14 mouse cellular contexts compared by ENCODE assay signal in the genomic region with DNA sequence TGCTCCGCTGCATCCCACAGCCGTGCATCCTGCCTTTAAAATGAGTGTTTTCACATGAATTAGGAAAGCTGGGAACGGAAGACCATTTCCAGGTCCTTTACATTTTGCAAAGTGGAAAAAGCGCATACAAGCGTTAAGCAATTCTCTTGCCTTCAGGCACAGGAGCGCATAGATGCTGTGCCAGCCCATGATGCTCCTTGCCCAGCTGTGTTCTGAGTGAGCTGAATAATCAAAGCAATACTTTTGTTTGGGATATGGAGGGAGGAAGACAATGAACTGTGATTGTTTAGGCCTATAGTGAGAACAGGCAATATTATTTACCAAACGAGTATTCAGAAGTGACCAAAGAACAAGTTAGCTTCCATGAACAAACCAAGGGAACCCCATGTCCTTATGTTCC.
"Had no signal": no experiment of that assay in that cellular context is flagged by ENCODE, and none has a peak within 500 bp of the region (broad histone marks: within the 10 kb centered on the region; RNA-seq: fewer than 3 reads in every experiment).

No protein-coding gene starts in this region.

- H3K4me3 ChIP-seq: lung, embryonic 15.5 days; megakaryocyte, embryonic 14.5 days; midbrain, embryonic 13.5 days; midbrain, embryonic 15.5 days; neural tube, embryonic 12.5 days; stomach, embryonic 15.5 days had no signal

- H3K27me3 ChIP-seq: lung, embryonic 15.5 days; megakaryocyte, embryonic 14.5 days; midbrain, embryonic 13.5 days; midbrain, embryonic 15.5 days; neural tube, embryonic 12.5 days; stomach, embryonic 15.5 days had no signal

- H3K4me1 ChIP-seq: stomach, embryonic 15.5 days had no signal

- H3K27ac ChIP-seq: lung, embryonic 15.5 days; macrophage; midbrain, embryonic 13.5 days; midbrain, embryonic 15.5 days; neural tube, embryonic 12.5 days; stomach, embryonic 15.5 days; stomach, postnatal 0 days had no signal

- DNase-seq: lung, adult 2 months; lung, postnatal 14 days; lung, postnatal 36 days; right cerebral cortex, postnatal 14 days; thymus, adult 2 months; thymus, postnatal 25 days had no signal
